Mouse (Mus musculus) macrophage (primary cell): ENCODE measurements around the gene Leap2. TPM values are rescaled to one million over a fixed set of nuclear protein-coding genes. Genes with fewer than 3 reads are reported as not detected.

Experiments
- H3K27ac ChIP-seq: fragments of 350-480 bp; formaldehyde crosslinking; 2 replicates; pipeline ENCODE4 v1.9.0; 2021
- H3K36me3 ChIP-seq: fragments of 350-480 bp; formaldehyde crosslinking; 2 replicates; pipeline ENCODE4 v1.9.0; 2021; ENCODE audit errors: inconsistent target
- H3K4me3 ChIP-seq: fragments of 350-480 bp; formaldehyde crosslinking; 2 replicates; pipeline ENCODE4 v1.9.0; 2021; ENCODE audit errors: inconsistent target
- H3K79me2 ChIP-seq: fragments of 350-480 bp; formaldehyde crosslinking; 2 replicates; pipeline ENCODE4 v1.9.0; 2021; ENCODE audit errors: inconsistent target
- WGBS: methylation state at CpG from one replicate; pipeline ENCODE4 v1.1.7; 2026; ENCODE audit warnings: inconsistent platforms; ENCODE audit not compliant: missing documents; 5-methylcytosine and 5-hydroxymethylcytosine counted together
- polyA plus RNA-seq: library from polyadenylated mRNA; stranded (reverse); fragments of 250-400 nt; gene quantifications from 3 replicates; pipeline ENCODE4 v1.2.4, GENCODE M21; 2018; ENCODE audit warnings: inconsistent platforms

Gene Leap2
- polyA plus RNA-seq, 1 experiment from 2014 or later = not detected

DNA sequence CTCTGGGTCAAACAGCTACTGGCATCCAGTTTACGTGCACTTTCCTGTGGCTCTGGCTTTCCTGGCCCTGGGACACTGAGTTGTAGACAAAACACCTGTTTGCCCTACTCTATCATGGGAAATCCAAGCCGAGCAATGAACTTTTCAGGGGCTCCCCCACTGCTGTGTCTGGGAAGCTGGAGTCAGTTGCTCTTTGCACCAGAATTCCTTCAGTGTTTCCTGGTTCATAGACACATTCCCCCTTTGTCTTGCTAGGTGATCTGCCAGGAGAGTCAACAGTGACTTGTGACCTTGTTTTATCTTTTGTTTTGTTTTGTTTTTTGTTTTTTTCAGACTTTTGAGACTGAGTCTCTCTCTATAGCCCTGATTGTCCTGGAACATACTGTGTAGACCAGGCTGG is 28.4 kb upstream of the Leap2 start:
- no peak overlapping the region for H3K27ac ChIP-seq
- no peaks in the 10 kb centered on the region for H3K36me3 ChIP-seq
- H3K79me2 ChIP-seq = no peaks in the 10 kb centered on the region
- 82% methylated on average over 2 of the region's 2 CpGs for WGBS
- no peak overlapping the region for H3K4me3 ChIP-seq

DNA sequence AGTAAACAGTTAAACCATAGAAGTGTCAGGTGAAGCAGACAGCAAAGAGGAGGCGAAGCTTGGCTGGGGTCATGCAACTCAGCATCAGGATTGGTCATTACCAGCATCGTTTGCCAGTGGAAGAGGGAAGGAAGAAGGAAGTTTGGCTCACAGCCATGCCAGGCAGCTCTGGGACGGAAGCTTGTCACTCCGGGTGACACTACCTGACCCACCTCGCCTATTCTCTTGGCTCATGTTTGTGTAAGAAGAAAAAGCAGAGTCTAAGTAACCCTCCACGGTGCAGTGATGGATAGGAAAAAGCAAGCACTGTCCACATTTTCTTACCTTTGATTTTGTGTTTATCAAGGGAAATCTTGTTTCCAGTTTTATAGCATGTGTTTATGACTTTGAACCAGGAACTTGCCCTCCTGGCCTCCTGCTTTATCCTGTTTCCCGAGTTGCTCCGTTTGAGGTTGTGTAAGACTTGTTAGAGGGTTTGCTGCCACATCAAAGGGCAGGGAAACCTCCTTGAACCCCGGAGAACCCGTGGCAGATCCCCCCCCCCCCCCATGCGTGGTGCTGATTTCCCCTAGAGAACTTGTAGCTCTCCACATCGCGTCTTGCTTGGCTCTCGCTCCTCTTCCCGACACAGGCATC is 27.2 kb upstream of the Leap2 start:
- 8% methylated on average over 14 of the region's 15 CpGs for WGBS
- no peak overlapping the region for H3K27ac ChIP-seq
- H3K79me2 ChIP-seq = no peaks in the 10 kb centered on the region
- H3K36me3 ChIP-seq = no peaks in the 10 kb centered on the region
- no peak overlapping the region for H3K4me3 ChIP-seq

DNA sequence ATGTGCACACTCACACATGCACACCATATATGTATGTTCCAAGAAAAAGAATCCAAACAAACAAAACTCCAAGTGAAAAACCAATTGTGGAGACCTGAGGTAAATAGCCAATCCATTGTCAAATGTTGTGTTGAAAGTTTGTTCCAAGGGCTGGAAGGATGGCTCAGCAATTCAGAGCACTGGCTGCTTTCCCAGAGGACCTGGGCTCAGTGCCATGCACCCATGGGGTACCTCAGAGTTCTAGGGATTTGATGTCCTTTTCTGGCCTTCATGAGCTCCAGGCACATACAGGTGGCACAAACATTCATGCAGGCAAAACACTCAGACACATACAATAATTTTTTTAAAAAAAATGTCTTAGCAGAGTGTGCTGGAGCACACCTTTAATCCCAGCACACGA is 25.6 kb upstream of the Leap2 start:
- no peak overlapping the region for H3K4me3 ChIP-seq
- 100% methylated on average over 1 of the region's 1 CpGs for WGBS
- H3K36me3 ChIP-seq = no peaks in the 10 kb centered on the region
- H3K27ac ChIP-seq = no peak overlapping the region
- H3K79me2 ChIP-seq = no peaks in the 10 kb centered on the region

DNA sequence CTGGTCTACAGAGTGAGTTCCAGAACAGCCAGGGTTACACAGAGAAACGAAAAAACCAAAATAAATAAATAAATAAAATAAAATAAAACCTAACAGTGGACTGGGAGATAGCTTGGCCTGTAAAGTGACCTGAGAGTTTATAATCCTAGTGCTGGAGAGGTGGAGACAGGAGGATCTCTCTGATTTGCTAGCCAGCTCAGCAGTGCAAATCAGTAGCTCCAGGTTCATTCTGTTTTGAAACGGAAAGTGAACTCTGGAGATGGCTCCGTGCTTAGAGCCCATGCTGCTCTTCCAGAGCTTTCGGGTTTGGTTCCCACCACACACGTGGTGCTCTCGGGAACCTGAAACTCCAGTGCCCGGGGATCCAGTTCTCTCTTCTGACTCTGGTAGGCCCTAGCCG is 25.0 kb upstream of the Leap2 start:
- no peaks in the 10 kb centered on the region for H3K36me3 ChIP-seq
- H3K79me2 ChIP-seq = no peaks in the 10 kb centered on the region
- no peak overlapping the region for H3K4me3 ChIP-seq
- 85% methylated on average over 8 of the region's 8 CpGs for WGBS
- no peak overlapping the region for H3K27ac ChIP-seq

DNA sequence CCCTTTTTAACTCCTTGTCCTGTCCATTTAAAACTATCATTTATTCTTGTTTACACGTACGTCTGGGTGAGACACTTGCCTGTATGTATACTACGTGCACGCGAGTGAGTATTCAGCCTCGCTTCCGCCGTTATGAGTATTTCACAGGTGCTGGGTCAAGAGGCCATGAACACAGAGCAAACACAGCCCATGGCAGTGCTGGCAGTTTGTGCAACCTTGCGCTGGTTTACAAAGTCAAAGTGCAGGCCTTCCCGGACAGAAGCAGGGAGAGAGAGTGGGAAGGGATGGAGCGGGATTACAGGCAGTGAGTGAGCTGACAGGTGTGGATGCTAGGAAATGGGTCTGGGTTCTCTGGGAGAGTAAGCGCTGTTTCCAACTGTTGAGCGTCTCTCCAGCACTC is 23.2 kb upstream of the Leap2 start:
- Histone ChIP-seq H3K36me3 (no peaks in the 10 kb centered on the region), H3K79me2 (no peaks in the 10 kb centered on the region), H3K4me3 (no peak overlapping the region), H3K27ac (no peak overlapping the region)
- 98% methylated on average over 13 of the region's 13 CpGs for WGBS

DNA sequence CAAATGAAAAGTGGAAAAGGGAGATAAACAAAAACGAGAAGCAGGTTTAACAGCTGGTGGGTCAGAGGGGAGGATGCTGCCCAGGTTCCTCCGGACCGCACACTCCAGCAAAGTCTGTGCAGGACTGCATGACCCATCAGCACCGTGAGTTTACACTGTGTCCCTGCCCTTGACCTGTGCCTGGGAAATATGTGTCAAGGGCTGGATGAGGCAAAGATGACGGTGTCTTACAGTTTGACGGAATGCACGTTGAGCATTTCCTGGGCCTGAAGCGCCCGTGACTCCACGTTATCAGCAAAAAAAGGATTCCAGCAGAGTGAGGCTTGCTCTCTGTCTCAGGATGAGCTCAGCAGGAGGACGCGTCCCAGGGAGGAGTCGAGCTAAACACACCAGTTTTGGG is 22.6 kb upstream of the Leap2 start:
- Histone ChIP-seq H3K79me2 (no peaks in the 10 kb centered on the region), H3K36me3 (no peaks in the 10 kb centered on the region), H3K4me3 (no peak overlapping the region), H3K27ac (no peak overlapping the region)
- WGBS = 91% methylated on average over 13 of the region's 13 CpGs

DNA sequence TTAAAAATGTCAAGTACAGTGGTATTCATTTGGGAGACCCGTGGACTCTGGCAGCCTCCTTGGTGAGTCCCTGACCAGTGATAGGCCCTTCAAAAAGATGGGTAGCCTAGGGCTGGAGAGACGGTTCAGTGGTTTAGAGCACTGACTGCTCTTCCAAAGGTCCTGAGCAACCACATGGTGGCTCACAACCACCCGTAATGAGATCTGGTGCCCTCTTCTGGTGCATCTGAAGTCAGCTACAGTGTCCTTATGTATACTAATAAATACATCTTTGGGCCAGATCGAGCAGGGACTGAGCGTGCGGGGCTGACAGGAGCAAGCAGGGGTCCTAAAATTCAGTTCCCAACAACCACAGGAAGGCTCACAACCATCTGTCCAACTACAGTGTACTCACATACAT is 20.9 kb upstream of the Leap2 start:
- Histone ChIP-seq H3K4me3 (no peak overlapping the region), H3K36me3 (no peaks in the 10 kb centered on the region), H3K27ac (no peak overlapping the region), H3K79me2 (no peaks in the 10 kb centered on the region)
- 13% methylated on average over 6 of the region's 6 CpGs for WGBS

DNA sequence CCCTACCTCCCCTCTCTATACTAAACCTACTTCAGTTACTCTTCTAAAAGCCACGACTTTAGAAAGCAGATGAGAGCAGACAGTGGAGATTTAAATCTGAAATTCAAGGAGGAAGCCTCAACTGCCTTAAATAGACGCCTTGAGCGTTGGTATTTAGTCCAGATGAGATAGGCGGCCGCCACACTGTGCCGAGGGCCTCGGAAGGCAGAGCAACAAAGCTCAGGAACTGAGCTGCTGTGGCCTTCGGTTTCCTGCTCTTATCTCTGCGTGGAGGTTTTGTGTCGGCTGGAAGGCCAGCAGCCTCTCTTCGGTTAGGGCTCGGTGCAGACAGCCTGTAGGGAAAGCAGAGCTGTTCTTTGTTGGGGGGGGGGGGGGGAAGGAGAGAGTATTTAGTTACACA is 19.0 kb upstream of the Leap2 start:
- no peak overlapping the region for H3K4me3 ChIP-seq
- 24% methylated on average over 12 of the region's 12 CpGs for WGBS
- H3K36me3 ChIP-seq = no peaks in the 10 kb centered on the region
- no peak overlapping the region for H3K27ac ChIP-seq
- no peaks in the 10 kb centered on the region for H3K79me2 ChIP-seq

DNA sequence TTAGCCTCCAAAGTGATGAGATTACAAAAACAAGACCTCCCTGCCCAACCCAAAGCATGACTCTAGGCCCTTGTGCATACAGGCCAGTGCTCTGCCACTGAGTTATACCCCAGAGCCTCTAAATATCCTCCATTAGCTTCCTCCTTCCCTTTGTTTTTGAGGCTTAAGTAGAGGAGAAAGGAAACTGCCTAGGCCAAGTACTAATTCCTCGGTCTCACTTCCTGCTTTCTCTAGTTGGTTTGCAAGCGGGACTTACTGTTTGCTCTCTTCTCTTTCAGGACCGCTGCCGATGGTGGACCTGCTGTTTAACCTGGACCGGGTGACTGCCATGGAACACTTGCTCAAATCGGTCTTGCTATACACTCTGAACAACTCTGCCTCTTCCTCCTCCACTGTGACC is 13.4 kb upstream of the Leap2 start:
- 0 out of 2 replicates have a peak overlapping the region, but pooled peaks have one; percentile 5 for H3K27ac ChIP-seq
- H3K4me3 ChIP-seq = no peak overlapping the region
- H3K79me2 ChIP-seq = no peaks in the 10 kb centered on the region
- H3K36me3 ChIP-seq = no peaks in the 10 kb centered on the region
- 53% methylated on average over 6 of the region's 6 CpGs for WGBS

DNA sequence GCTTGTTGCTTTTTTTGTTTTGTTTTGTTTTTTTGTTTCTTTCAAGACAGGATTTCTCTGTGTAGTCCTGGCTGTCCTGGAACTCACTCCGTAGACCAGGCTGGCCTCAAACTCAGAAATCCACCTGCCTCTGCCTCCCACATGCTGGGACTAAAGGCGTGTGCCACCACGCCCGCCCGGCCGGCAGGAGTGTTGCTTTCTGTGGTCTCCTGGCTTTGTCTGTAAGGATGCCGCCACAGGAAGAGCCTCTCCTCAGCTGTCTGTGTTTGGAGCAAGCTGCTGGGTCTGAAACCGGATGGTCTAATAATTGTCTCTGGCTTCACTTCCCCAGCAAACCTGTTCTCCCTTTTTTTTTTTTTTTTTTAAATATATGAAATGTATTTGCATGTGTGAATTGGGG is 12.5 kb upstream of the Leap2 start:
- Histone ChIP-seq H3K36me3 (no peaks in the 10 kb centered on the region), H3K4me3 (no peak overlapping the region), H3K79me2 (no peaks in the 10 kb centered on the region), H3K27ac (no peak overlapping the region)
- WGBS = 68% methylated on average over 8 of the region's 8 CpGs

DNA sequence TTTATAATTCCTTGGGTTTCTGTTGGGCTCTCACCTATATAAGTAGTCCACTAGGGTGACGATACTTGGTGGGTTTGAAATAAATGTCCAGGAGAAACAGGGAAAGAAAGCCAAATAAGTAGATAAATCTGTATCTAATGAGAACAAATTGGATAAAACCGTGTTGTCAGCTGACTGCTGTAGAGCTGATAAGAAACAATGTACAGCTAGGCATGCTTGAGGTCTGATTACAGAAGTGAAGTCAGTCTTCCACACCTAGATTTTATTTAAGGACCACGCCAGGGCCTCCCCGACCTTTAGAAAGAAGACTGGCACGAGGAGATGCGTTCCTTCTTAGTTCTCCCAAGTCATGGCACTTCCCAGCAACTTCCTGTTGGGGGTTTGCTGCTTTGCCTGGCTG is 10.1 kb upstream of the Leap2 start:
- Histone ChIP-seq H3K27ac (no peak overlapping the region), H3K36me3 (peaks cover 9% of the 10 kb centered on the region), H3K79me2 (peaks cover 13% of the 10 kb centered on the region), H3K4me3 (no peak overlapping the region)
- WGBS = 45% methylated on average over 6 of the region's 6 CpGs

DNA sequence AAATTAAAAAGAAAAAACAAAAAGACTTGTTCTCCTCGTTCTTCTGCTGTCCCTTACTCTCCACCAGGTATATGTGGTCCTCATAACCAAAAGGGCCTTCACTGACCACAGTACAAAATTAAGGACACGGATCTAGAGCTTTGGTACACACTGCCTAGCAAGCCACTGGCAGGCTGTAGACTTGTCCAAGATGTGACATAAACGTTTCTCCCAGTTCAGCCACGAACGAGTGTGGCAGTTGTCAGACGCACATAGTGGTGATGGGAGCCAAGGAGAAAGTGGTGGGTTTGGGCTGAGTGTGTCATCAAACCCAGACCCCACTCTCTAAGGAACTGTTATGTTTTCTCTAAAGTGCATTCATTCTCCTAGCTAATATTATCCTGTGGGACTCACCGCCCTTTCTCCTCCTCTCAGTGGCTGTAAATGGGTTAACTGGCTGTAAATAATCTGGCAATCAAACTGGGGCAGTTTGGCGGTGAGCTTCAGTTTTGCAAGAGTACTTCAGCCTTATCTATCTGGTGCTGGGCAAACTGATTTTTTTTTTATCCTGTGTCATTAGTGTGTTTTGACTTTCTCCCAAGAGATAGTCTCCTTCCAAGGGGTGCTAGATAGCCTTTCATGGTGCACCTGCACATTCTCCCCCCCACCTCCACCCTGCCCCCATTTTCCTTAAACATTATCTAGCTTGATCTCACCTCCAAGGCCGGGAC is 8.5 kb upstream of the Leap2 start:
- Histone ChIP-seq H3K27ac (peak overlapping the region; percentile 67), H3K4me3 (peak overlapping the region; percentile 71), H3K36me3 (peaks cover 13% of the 10 kb centered on the region), H3K79me2 (peaks cover 13% of the 10 kb centered on the region)
- 22% methylated on average over 9 of the region's 9 CpGs for WGBS

DNA sequence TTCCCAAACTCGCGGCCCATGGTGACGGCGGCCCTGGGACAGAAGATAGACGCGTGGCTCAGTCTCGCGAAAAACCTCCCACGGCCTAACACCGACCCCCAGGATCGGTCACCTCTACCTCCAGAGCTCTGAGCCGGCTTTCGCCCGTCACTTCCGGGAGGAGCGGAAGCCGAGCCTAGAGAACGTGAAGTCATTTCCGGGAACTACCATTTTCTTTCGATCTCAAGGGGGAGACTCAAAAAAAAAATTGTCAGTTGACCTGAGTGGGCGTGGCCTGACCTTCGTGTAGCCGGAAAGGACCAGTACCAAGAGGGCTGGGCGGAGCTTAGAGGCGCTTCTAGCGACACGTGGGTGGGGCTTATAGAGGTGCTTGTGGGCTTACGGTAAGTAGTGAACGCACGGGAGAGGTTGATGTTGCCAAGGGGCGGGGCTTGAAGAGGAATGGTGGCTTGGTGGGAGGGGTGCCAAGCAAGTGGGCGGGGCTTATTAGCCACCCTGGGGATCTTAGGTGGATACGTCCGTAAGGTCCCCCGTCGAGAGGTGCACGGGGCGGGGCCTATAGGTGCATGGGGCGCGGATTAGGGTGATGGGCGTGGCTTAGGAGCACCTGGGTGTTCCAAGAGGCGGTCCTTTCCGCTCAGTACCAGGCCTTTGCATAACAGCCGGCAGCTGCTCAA is 7.8 kb upstream of the Leap2 start, which contains the start of the genes Uqcrq and Gdf9:
TSS of gene Uqcrq (minus strand) at position 162 of the 677 bp plus-strand sequence.
TSS of gene Gdf9 (plus strand) at position 354 of the 677 bp plus-strand sequence.
- Histone ChIP-seq H3K36me3 (peaks cover 13% of the 10 kb centered on the region), H3K4me3 (peak within 1 kb of the TSS; percentile 71), H3K79me2 (peaks cover 13% of the 10 kb centered on the region), H3K27ac (peak within 1 kb of the TSS; percentile 67)
- under 1% methylated on average over 43 of the region's 44 CpGs for WGBS

DNA sequence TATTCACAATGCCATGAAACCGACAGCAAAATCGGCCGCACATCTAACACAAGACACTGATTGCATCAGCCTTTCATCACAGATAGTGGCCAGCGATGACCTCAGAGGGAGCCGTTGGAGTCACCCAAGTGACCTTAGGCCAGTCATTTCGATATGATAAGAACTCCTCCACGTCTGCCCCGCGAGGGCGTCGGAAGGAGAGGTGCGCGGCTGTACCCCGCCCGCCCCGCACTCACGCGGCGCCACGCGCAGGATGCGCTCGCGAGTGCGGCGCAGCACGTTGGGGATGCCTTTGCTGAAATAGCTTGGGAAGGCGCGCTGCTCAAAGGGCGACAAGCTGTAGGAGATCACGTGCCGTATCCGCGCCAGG is 7.3 kb upstream of the Leap2 start:
- peaks cover 13% of the 10 kb centered on the region for H3K36me3 ChIP-seq
- peak overlapping the region; percentile 71 for H3K4me3 ChIP-seq
- peak overlapping the region; percentile 67 for H3K27ac ChIP-seq
- H3K79me2 ChIP-seq = peaks cover 13% of the 10 kb centered on the region
- 1% methylated on average over 31 of the region's 34 CpGs for WGBS

DNA sequence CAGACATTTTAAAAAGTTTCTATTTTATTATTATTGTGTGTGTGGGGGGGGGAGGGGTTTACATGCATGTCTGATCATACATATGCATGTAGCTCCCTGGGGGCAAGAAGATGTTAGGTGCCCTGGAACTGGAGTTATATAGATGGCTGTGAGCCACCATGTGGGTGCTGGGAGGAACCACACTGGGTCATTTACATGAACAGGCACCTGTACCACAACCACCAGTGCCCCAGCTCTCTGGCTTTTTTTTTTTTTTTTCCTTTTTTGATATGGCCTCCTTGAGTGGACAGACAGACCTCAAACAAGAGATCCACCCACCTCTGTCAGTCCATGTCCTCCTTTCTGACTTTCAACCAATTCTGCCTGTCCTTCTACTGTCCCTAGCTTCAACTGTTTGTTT is 6.2 kb upstream of the Leap2 start:
- peak overlapping the region; percentile 71; the same call in 1 of the 2 replicates for H3K4me3 ChIP-seq

More for the DNA sequence above, 6.2 kb upstream of the Leap2 start:
- peak overlapping the region; percentile 67 for H3K27ac ChIP-seq
- peaks cover 13% of the 10 kb centered on the region for H3K36me3 ChIP-seq
- H3K79me2 ChIP-seq = peaks cover 13% of the 10 kb centered on the region
